Mouse (Mus musculus) ES-Bruce4 (cell line): ENCODE data around the gene Zfp617.

Source experiments
- CTCF ChIP-seq: IDR thresholded peaks from one replicate; pipeline ENCODE4 v1.8.1; 2011; ENCODE audit warnings: low read depth, low read length
- POLR2A ChIP-seq: IDR thresholded peaks from one replicate; pipeline ENCODE4 v1.8.1; 2011; ENCODE audit warnings: low read length; ENCODE audit not compliant: insufficient read depth

- TF ChIP-seq CTCF (no peak), POLR2A (peak; percentile 83)
Measured at GRCm38 (mm10) chr8:71950482-71951221, 42.2 kb downstream of the Zfp617 start, which contains the start of gene Zfp961.
